Mouse (Mus musculus): ENCODE results near the gene Tmc3.

Gene Tmc3

GRCm38 (mm10) chr7:83668724-83669123 is 84.0 kb downstream of the Tmc3 start:
- peak; percentile 73 for DNase-seq (ENCODE audit: low spot score)

- no peak for DNase-seq (ENCODE audit: low spot score)
Observed at GRCm38 (mm10) chr7:83671573-83671972, 86.8 kb downstream of the Tmc3 start.

Measured in embryo, embryonic 10 days (tissue).